Mouse (Mus musculus): ENCODE measurements around the gene Pigm. TPM values are rescaled to one million over a fixed set of nuclear protein-coding genes. Genes with fewer than 3 reads are reported as not detected.

Pigm gene
- polyA plus RNA-seq, 1 experiment from 2014 or later: 11.0 TPM

GRCm38 (mm10) chr1:172344820-172345219, 31.5 kb upstream of the Pigm start:
- H3K27ac ChIP-seq (ENCODE audit: low read depth, low read length): no peak overlapping the region
- no peaks in the 10 kb centered on the region for H3K36me3 ChIP-seq (ENCODE audit: control insufficient read depth, insufficient read depth, low read length)
- peaks cover 10% of the 10 kb centered on the region for H3K4me1 ChIP-seq (replicated peaks; ENCODE audit: control insufficient read depth, insufficient read depth, low read length)
- DNase-seq (ENCODE audit: low spot score) (no peak), ATAC-seq (ENCODE audit: low FRiP score) (no peak)
- H3K4me2 ChIP-seq (replicated peaks; ENCODE audit: low read depth, low read length): no peak overlapping the region
- no peak overlapping the region for H3K9ac ChIP-seq (ENCODE audit: low read depth, low read length)
- 86% methylated on average over 7 of the region's 7 CpGs for WGBS
- no peaks in the 10 kb centered on the region for H3K9me3 ChIP-seq (ENCODE audit: control insufficient read depth, low read length)
- H3K27me3 ChIP-seq (ENCODE audit: control insufficient read depth, insufficient read depth, low read length): peaks cover 4% of the 10 kb centered on the region; the same call in 1 of the 2 replicates
- no peak overlapping the region for H3K4me3 ChIP-seq (ENCODE audit: low read depth, low read length)

GRCm38 (mm10) chr1:172346707-172347106, 29.6 kb upstream of the Pigm start:
- Histone ChIP-seq H3K9me3 (ENCODE audit: control insufficient read depth, low read length) (no peaks in the 10 kb centered on the region), H3K4me1 (replicated peaks; ENCODE audit: control insufficient read depth, insufficient read depth, low read length) (peaks cover 13% of the 10 kb centered on the region), H3K4me2 (replicated peaks; ENCODE audit: low read depth, low read length) (no peak overlapping the region), H3K36me3 (ENCODE audit: control insufficient read depth, insufficient read depth, low read length) (no peaks in the 10 kb centered on the region), H3K27me3 (ENCODE audit: control insufficient read depth, insufficient read depth, low read length) (no peaks in the 10 kb centered on the region), H3K9ac (ENCODE audit: low read depth, low read length) (no peak overlapping the region), H3K4me3 (ENCODE audit: low read depth, low read length) (no peak overlapping the region), H3K27ac (ENCODE audit: low read depth, low read length) (no peak overlapping the region)
- DNase-seq (ENCODE audit: low spot score) (no peak), ATAC-seq (ENCODE audit: low FRiP score) (no peak)
- 93% methylated on average over 10 of the region's 10 CpGs for WGBS

GRCm38 (mm10) chr1:172347382-172347781, 29.0 kb upstream of the Pigm start:
- Histone ChIP-seq H3K36me3 (ENCODE audit: control insufficient read depth, insufficient read depth, low read length) (no peaks in the 10 kb centered on the region), H3K4me1 (replicated peaks; ENCODE audit: control insufficient read depth, insufficient read depth, low read length) (peaks cover 13% of the 10 kb centered on the region), H3K9me3 (ENCODE audit: control insufficient read depth, low read length) (no peaks in the 10 kb centered on the region), H3K27me3 (ENCODE audit: control insufficient read depth, insufficient read depth, low read length) (no peaks in the 10 kb centered on the region), H3K9ac (ENCODE audit: low read depth, low read length) (no peak overlapping the region), H3K27ac (ENCODE audit: low read depth, low read length) (no peak overlapping the region), H3K4me2 (replicated peaks; ENCODE audit: low read depth, low read length) (no peak overlapping the region), H3K4me3 (ENCODE audit: low read depth, low read length) (no peak overlapping the region)
- no peak for ATAC-seq (ENCODE audit: low FRiP score)
- WGBS: 89% methylated on average over 12 of the region's 12 CpGs
- no peak for DNase-seq (ENCODE audit: low spot score)

GRCm38 (mm10) chr1:172349504-172349903, 26.8 kb upstream of the Pigm start:
- peak overlapping the region; percentile 53; the same call in 1 of the 2 replicates for H3K9ac ChIP-seq (ENCODE audit: low read depth, low read length)
- H3K27me3 ChIP-seq (ENCODE audit: control insufficient read depth, insufficient read depth, low read length): no peaks in the 10 kb centered on the region
- ATAC-seq (ENCODE audit: low FRiP score) (peak; percentile 51), DNase-seq (ENCODE audit: low spot score) (no peak)
- no peak overlapping the region for H3K4me3 ChIP-seq (ENCODE audit: low read depth, low read length)
- H3K27ac ChIP-seq (ENCODE audit: low read depth, low read length): peak overlapping the region; percentile 93
- H3K4me2 ChIP-seq (replicated peaks; ENCODE audit: low read depth, low read length): peak overlapping the region; percentile 25
- peaks cover 15% of the 10 kb centered on the region for H3K4me1 ChIP-seq (replicated peaks; ENCODE audit: control insufficient read depth, insufficient read depth, low read length)
- H3K36me3 ChIP-seq (ENCODE audit: control insufficient read depth, insufficient read depth, low read length): no peaks in the 10 kb centered on the region
- WGBS: 35% methylated on average over 5 of the region's 5 CpGs
- no peaks in the 10 kb centered on the region for H3K9me3 ChIP-seq (ENCODE audit: control insufficient read depth, low read length)

GRCm38 (mm10) chr1:172349916-172350812, 26.2 kb upstream of the Pigm start:
- peaks cover 15% of the 10 kb centered on the region for H3K4me1 ChIP-seq (replicated peaks; ENCODE audit: control insufficient read depth, insufficient read depth, low read length)
- H3K27ac ChIP-seq (ENCODE audit: low read depth, low read length): peak overlapping the region; percentile 93
- ATAC-seq (ENCODE audit: low FRiP score) (peak; percentile 98), DNase-seq (ENCODE audit: low spot score) (peak; percentile 88)
- H3K9ac ChIP-seq (ENCODE audit: low read depth, low read length): peak overlapping the region; percentile 53
- H3K36me3 ChIP-seq (ENCODE audit: control insufficient read depth, insufficient read depth, low read length): no peaks in the 10 kb centered on the region
- H3K4me2 ChIP-seq (replicated peaks; ENCODE audit: low read depth, low read length): peak overlapping the region; percentile 25
- no peaks in the 10 kb centered on the region for H3K27me3 ChIP-seq (ENCODE audit: control insufficient read depth, insufficient read depth, low read length)
- no peak overlapping the region for H3K4me3 ChIP-seq (ENCODE audit: low read depth, low read length)
- 6% methylated on average over 19 of the region's 19 CpGs for WGBS
- no peaks in the 10 kb centered on the region for H3K9me3 ChIP-seq (ENCODE audit: control insufficient read depth, low read length)

- peaks cover 15% of the 10 kb centered on the region for H3K4me1 ChIP-seq (replicated peaks; ENCODE audit: control insufficient read depth, insufficient read depth, low read length)
Measured at GRCm38 (mm10) chr1:172352001-172352400, 24.3 kb upstream of the Pigm start.

GRCm38 (mm10) chr1:172352453-172352852, 23.9 kb upstream of the Pigm start:
- no peaks in the 10 kb centered on the region for H3K36me3 ChIP-seq (ENCODE audit: control insufficient read depth, insufficient read depth, low read length)
- H3K9me3 ChIP-seq (ENCODE audit: control insufficient read depth, low read length): no peaks in the 10 kb centered on the region
- H3K27me3 ChIP-seq (ENCODE audit: control insufficient read depth, insufficient read depth, low read length): no peaks in the 10 kb centered on the region
- H3K27ac ChIP-seq (ENCODE audit: low read depth, low read length): no peak overlapping the region
- DNase-seq (ENCODE audit: low spot score): no peak
- H3K9ac ChIP-seq (ENCODE audit: low read depth, low read length): no peak overlapping the region
- no peak overlapping the region for H3K4me2 ChIP-seq (replicated peaks; ENCODE audit: low read depth, low read length)
- H3K4me3 ChIP-seq (ENCODE audit: low read depth, low read length): no peak overlapping the region
- ATAC-seq (ENCODE audit: low FRiP score): no peak
- peaks cover 15% of the 10 kb centered on the region for H3K4me1 ChIP-seq (replicated peaks; ENCODE audit: control insufficient read depth, insufficient read depth, low read length)
- 79% methylated on average over 3 of the region's 3 CpGs for WGBS

More at GRCm38 (mm10) chr1:172352001-172352400, 24.3 kb upstream of the Pigm start:
- Histone ChIP-seq H3K36me3 (ENCODE audit: control insufficient read depth, insufficient read depth, low read length) (no peaks in the 10 kb centered on the region), H3K27ac (ENCODE audit: low read depth, low read length) (no peak overlapping the region), H3K27me3 (ENCODE audit: control insufficient read depth, insufficient read depth, low read length) (no peaks in the 10 kb centered on the region), H3K9ac (ENCODE audit: low read depth, low read length) (no peak overlapping the region), H3K4me3 (ENCODE audit: low read depth, low read length) (no peak overlapping the region), H3K4me2 (replicated peaks; ENCODE audit: low read depth, low read length) (no peak overlapping the region), H3K9me3 (ENCODE audit: control insufficient read depth, low read length) (no peaks in the 10 kb centered on the region)
- DNase-seq (ENCODE audit: low spot score) (no peak), ATAC-seq (ENCODE audit: low FRiP score) (no peak)
- WGBS: 79% methylated on average over 6 of the region's 6 CpGs

- Histone ChIP-seq H3K9ac (ENCODE audit: low read depth, low read length) (no peak overlapping the region), H3K9me3 (ENCODE audit: control insufficient read depth, low read length) (no peaks in the 10 kb centered on the region), H3K4me2 (replicated peaks; ENCODE audit: low read depth, low read length) (no peak overlapping the region), H3K27ac (ENCODE audit: low read depth, low read length) (peak overlapping the region; percentile 31; the same call in 1 of the 2 replicates), H3K4me1 (replicated peaks; ENCODE audit: control insufficient read depth, insufficient read depth, low read length) (peaks cover 7% of the 10 kb centered on the region), H3K27me3 (ENCODE audit: control insufficient read depth, insufficient read depth, low read length) (no peaks in the 10 kb centered on the region), H3K36me3 (ENCODE audit: control insufficient read depth, insufficient read depth, low read length) (no peaks in the 10 kb centered on the region), H3K4me3 (ENCODE audit: low read depth, low read length) (no peak overlapping the region)
- WGBS: 47% methylated on average over 3 of the region's 3 CpGs
- no peak for ATAC-seq (ENCODE audit: low FRiP score)
- no peak for DNase-seq (ENCODE audit: low spot score)
Measured at GRCm38 (mm10) chr1:172355336-172355735, 21.0 kb upstream of the Pigm start.

GRCm38 (mm10) chr1:172357550-172357949, 18.8 kb upstream of the Pigm start:
- H3K4me1 ChIP-seq (replicated peaks; ENCODE audit: control insufficient read depth, insufficient read depth, low read length): 0 out of 2 replicates have a peak, but pooled peaks cover 2% of the 10 kb centered on the region
- DNase-seq (ENCODE audit: low spot score) (peak; percentile 76), ATAC-seq (ENCODE audit: low FRiP score) (peak; percentile 48; the same call in 1 of the 2 replicates)
- H3K36me3 ChIP-seq (ENCODE audit: control insufficient read depth, insufficient read depth, low read length): no peaks in the 10 kb centered on the region
- no peak overlapping the region for H3K27ac ChIP-seq (ENCODE audit: low read depth, low read length)
- WGBS: 0% methylated on average over 1 of the region's 1 CpGs
- H3K9ac ChIP-seq (ENCODE audit: low read depth, low read length): no peak overlapping the region
- H3K27me3 ChIP-seq (ENCODE audit: control insufficient read depth, insufficient read depth, low read length): no peaks in the 10 kb centered on the region
- H3K4me3 ChIP-seq (ENCODE audit: low read depth, low read length): no peak overlapping the region
- H3K4me2 ChIP-seq (replicated peaks; ENCODE audit: low read depth, low read length): no peak overlapping the region
- H3K9me3 ChIP-seq (ENCODE audit: control insufficient read depth, low read length): no peaks in the 10 kb centered on the region

Data from hindbrain, embryonic 11.5 days (tissue).